Mouse (Mus musculus) C2C12 (cell line): ENCODE results near the gene Herc1.

ENCODE experiments used
- CEBPB ChIP-seq: IDR thresholded peaks from one replicate; pipeline ENCODE4 v1.6.1; 2011; ENCODE audit warnings: low read depth, mild to moderate bottlenecking, control low read depth, moderate library complexity
- CTCF ChIP-seq: IDR thresholded peaks from one replicate; pipeline ENCODE4 v1.5.1; 2011; ENCODE audit not compliant: control insufficient read depth, insufficient read depth, insufficient read length
- MAX ChIP-seq: IDR thresholded peaks from one replicate; pipeline ENCODE4 v1.6.1; 2011; ENCODE audit warnings: mild to moderate bottlenecking, control low read depth
- USF1 ChIP-seq: IDR thresholded peaks from one replicate; pipeline ENCODE4 v1.6.1; 2011; ENCODE audit warnings: low read depth, mild to moderate bottlenecking, control low read depth, moderate library complexity

GRCm38 (mm10) chr9:66340394-66341094 is 9.7 kb upstream of the Herc1 start:
- TF ChIP-seq CTCF (no peak), CEBPB (no peak), MAX (no peak), USF1 (no peak)
